Mouse (Mus musculus) liver, embryonic 14.5 days (tissue): Measurements from ENCODE around the gene Arrb2.

ENCODE experiments used
- CTCF ChIP-seq: IDR thresholded peaks from 2 replicates; pipeline ENCODE4 v1.5.1; 2016; ENCODE audit warnings: antibody characterized with exemption, low read depth, control low read depth
- EP300 ChIP-seq: IDR thresholded peaks from 2 replicates; pipeline ENCODE4 v1.6.1; 2016; ENCODE audit warnings: antibody characterized with exemption, low read depth

GRCm38 (mm10) chr11:70450926-70451325 is 18.5 kb downstream of the Arrb2 start:
- TF ChIP-seq CTCF (no peak), EP300 (no peak)
